Comparison of ENCODE assay signal across 8 mouse cellular contexts in the genomic region with DNA sequence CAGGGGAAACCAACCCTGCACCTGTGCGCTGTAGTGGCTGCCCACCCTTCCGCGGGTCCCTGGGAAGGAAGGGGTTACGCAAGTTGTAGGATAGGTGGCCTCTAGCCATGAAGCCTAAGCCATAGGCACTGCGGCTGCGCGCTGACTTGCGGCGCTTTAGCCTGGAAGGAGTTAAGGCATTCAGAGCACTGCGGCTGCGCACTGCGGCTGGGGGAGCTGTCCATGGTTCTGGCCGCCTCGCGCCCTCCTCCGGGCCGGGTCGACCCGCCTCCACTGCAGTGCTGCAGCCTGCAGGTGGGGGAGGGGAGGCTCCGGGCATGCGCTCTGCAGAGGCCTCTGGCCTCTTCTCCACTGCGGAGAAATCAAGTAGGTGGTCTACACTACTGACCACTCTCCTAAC. TPM values are rescaled to one million over a fixed set of nuclear protein-coding genes. Genes with fewer than 3 reads are reported as not detected.
DNase-seq lines count a peak whose midpoint lies in the region; ATAC-seq lines count a peak whose summit lies in the region.

No protein-coding gene starts in this region.

- H3K27me3 ChIP-seq in midbrain, embryonic 11.5 days (ENCODE audit: control insufficient read depth, insufficient read depth, low read length): peaks cover 28% of the 10 kb centered on the region

- H3K36me3 ChIP-seq in midbrain, embryonic 11.5 days (ENCODE audit: control insufficient read depth, insufficient read depth, low read length): no peaks in the 10 kb centered on the region

- H3K9ac ChIP-seq in midbrain, embryonic 11.5 days (ENCODE audit: low read length): peak overlapping the region; percentile 27; the same call in 1 of the 2 replicates

- DNase-seq in adrenal gland, postnatal 10 days: peak; percentile 94
- peak; percentile 79 for DNase-seq in embryo, embryonic 11.5 days (ENCODE audit: low read depth, low spot score)
- peak; percentile 80 for DNase-seq in kidney, adult 11 months
- peak; percentile 86 to 89 for DNase-seq in left cerebral cortex, postnatal 36 days (ENCODE audit: low spot score in 2 of 2)
- peak; percentile 100 for DNase-seq in midbrain, embryonic 11.5 days (ENCODE audit: low spot score, missing footprints)
- DNase-seq in right cerebral cortex, postnatal 4 days: peak; percentile 92
- DNase-seq in yolk sac, embryonic 10.5 days (ENCODE audit: low spot score): peak; percentile 80

- H3K4me3 ChIP-seq in midbrain, embryonic 11.5 days (ENCODE audit: low read depth, low read length): no peak overlapping the region

- peak overlapping the region; percentile 41 for H3K4me2 ChIP-seq in midbrain, embryonic 11.5 days

- peak overlapping the region; percentile 35; the same call in 1 of the 2 replicates for H3K27ac ChIP-seq in midbrain, embryonic 11.5 days (ENCODE audit: low read depth, low read length)

- ATAC-seq in granulocyte monocyte progenitor cell, adult 5-6 weeks (replicated peaks; ENCODE audit: poor library complexity, severe bottlenecking): peak; percentile 55
- peak; percentile 73 for ATAC-seq in midbrain, embryonic 11.5 days (ENCODE audit: low FRiP score)

- 0% methylated on average over 22 of the region's 22 CpGs for WGBS in midbrain, embryonic 11.5 days

- no peaks in the 10 kb centered on the region for H3K9me3 ChIP-seq in midbrain, embryonic 11.5 days (ENCODE audit: control insufficient read depth, low read length)

- peaks cover 30% of the 10 kb centered on the region for H3K4me1 ChIP-seq in midbrain, embryonic 11.5 days (ENCODE audit: control insufficient read depth, insufficient read depth, low read length)

- intact Hi-C loops in left cerebral cortex, postnatal 36 days (cut with DNase I): no loop called here

RNA-seq across cellular contexts. Expression of gene Kcnc3, which starts 3.3 kb away (rescaled TPM):
- 1 to 10 TPM; 4.7 to 4.8 TPM for total RNA-seq in adrenal gland, postnatal 10 days (2021)
- 0.36 and 0.92 TPM in 2 replicates for total RNA-seq in granulocyte monocyte progenitor cell, adult 5-6 weeks (2014; fragmentation: Nextera tagmentation)
- total RNA-seq in granulocyte monocyte progenitor cell, adult 5-6 weeks (2017): 0.05 TPM in 1 of 2 replicates, not detected in the other
- total RNA-seq in left cerebral cortex, postnatal 36 days (2021): 100 to 1,000 TPM in 1 of 2 experiments, 10 to 100 TPM in 1; 97.6 to 107 TPM
- 0.86 and 1.3 TPM in 2 replicates for polyA plus RNA-seq in midbrain, embryonic 11.5 days (2014; fragmentation: Nextera tagmentation; extraction: Ambion mirVana)

RNA-seq across cellular contexts. Expression of gene Napsa, which starts 21.6 kb away (rescaled TPM):
- 1 to 10 TPM; 3.2 to 3.9 TPM for total RNA-seq in adrenal gland, postnatal 10 days (2021)
- total RNA-seq in granulocyte monocyte progenitor cell, adult 5-6 weeks (2014; fragmentation: Nextera tagmentation): 258 and 328 TPM in 2 replicates
- total RNA-seq in granulocyte monocyte progenitor cell, adult 5-6 weeks (2017): 107 and 112 TPM in 2 replicates
- not detected for total RNA-seq in left cerebral cortex, postnatal 36 days (2021)
- 0.21 and 0.33 TPM in 2 replicates for polyA plus RNA-seq in midbrain, embryonic 11.5 days (2014; fragmentation: Nextera tagmentation; extraction: Ambion mirVana)

RNA-seq across cellular contexts. Expression of gene Nr1h2, which starts 40.0 kb away (rescaled TPM):
- 10 to 100 TPM; 90.7 to 91.0 TPM for total RNA-seq in adrenal gland, postnatal 10 days (2021)
- total RNA-seq in granulocyte monocyte progenitor cell, adult 5-6 weeks (2014; fragmentation: Nextera tagmentation): 56.8 and 63.3 TPM in 2 replicates
- total RNA-seq in granulocyte monocyte progenitor cell, adult 5-6 weeks (2017): 21.5 and 34.6 TPM in 2 replicates
- 10 to 100 TPM; 73.1 to 78.3 TPM for total RNA-seq in left cerebral cortex, postnatal 36 days (2021)
- polyA plus RNA-seq in midbrain, embryonic 11.5 days (2014; fragmentation: Nextera tagmentation; extraction: Ambion mirVana): 63.8 and 69.6 TPM in 2 replicates

RNA-seq across cellular contexts. Expression of gene Pold1, which starts 45.1 kb away (rescaled TPM):
- 10 to 100 TPM; 20.6 to 30.7 TPM for total RNA-seq in adrenal gland, postnatal 10 days (2021)
- 102 and 131 TPM in 2 replicates for total RNA-seq in granulocyte monocyte progenitor cell, adult 5-6 weeks (2014; fragmentation: Nextera tagmentation)
- total RNA-seq in granulocyte monocyte progenitor cell, adult 5-6 weeks (2017): 63.4 and 70.2 TPM in 2 replicates
- total RNA-seq in left cerebral cortex, postnatal 36 days (2021): 1 to 10 TPM; 7.5 to 7.6 TPM
- 51.8 and 58.5 TPM in 2 replicates for polyA plus RNA-seq in midbrain, embryonic 11.5 days (2014; fragmentation: Nextera tagmentation; extraction: Ambion mirVana)

Comparison
In these comparisons a context has a peak if more than half of its experiments do, and no peak if none do; other contexts are left out.
1. RNA of gene Kcnc3, which starts 3.3 kb away (total RNA-seq): 97.6 to 107 TPM in left cerebral cortex, postnatal 36 days; 4.7 to 4.8 TPM in adrenal gland, postnatal 10 days and 0.05 to 0.92 TPM in granulocyte monocyte progenitor cell, adult 5-6 weeks; every median in the first group is over 10 times any median in the second.
2. RNA of gene Napsa, which starts 21.6 kb away (total RNA-seq): 107 to 328 TPM in granulocyte monocyte progenitor cell, adult 5-6 weeks; 3.2 to 3.9 TPM in adrenal gland, postnatal 10 days and not detected in left cerebral cortex, postnatal 36 days; every median in the first group is over 10 times any median in the second.
3. Peak in every context shown above with its lines, with median percentiles within 50 percentile points of each other: DNase-seq.